Mouse (Mus musculus) lung, postnatal 0 days (tissue): ENCODE results near the gene Cnih3.

ENCODE experiments used
- CTCF ChIP-seq: IDR thresholded peaks from 2 replicates; pipeline ENCODE4 v1.5.1; 2016; ENCODE audit warnings: antibody characterized with exemption, mild to moderate bottlenecking
- EP300 ChIP-seq: IDR thresholded peaks from 2 replicates; pipeline ENCODE4 v1.6.1; 2016; ENCODE audit warnings: antibody characterized with exemption, mild to moderate bottlenecking, control low read depth

DNA sequence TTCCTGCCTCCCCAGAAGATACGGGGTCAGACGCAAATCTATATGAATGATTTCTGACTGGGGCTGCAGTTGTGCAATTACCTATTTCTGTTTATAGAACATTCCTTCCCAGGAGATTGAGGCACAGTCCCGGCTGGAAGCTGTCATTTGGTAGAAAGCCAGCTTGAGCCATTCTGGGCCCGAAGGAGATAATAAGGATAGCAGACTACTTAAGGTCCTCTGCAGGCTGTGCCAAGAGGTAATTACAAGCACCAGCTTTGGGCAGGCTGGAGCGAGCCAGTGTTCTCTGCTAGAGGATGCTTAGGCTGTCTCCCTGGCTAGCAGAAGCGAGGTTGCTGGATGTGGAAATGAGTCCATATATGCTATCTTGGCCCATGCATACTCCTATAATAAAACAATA, 70.4 kb downstream of the Cnih3 start:
- TF ChIP-seq CTCF (no peak), EP300 (no peak)
